Mouse (Mus musculus) liver, postnatal 0 days (tissue): Measurements from ENCODE around the gene Ttc39b. TPM values are rescaled to one million over a fixed set of nuclear protein-coding genes. Genes with fewer than 3 reads are reported as not detected.

Source experiments
- ATAC-seq: fragments of 200-750 bp; cut with Nextera tagmentation; 2 replicates; pipeline ENCODE4 v1.8.0; 2017; ENCODE audit warnings: mild to moderate bottlenecking, moderate library complexity
- DNase-seq: peaks from one replicate; pipeline ENCODE4 v3.0.0-alpha.2; 2016
- H3K27ac ChIP-seq: fragments of 300-500 bp; sonication (generic); 2 replicates; pipeline ENCODE4 v1.5.1; 2014; ENCODE audit warnings: antibody characterized with exemption, moderate library complexity, mild to moderate bottlenecking, low read depth
- H3K27me3 ChIP-seq: fragments of 300-500 bp; sonication (generic); 2 replicates; pipeline ENCODE4 v1.6.1; 2014; ENCODE audit warnings: low read length, control low read depth, mixed read lengths; ENCODE audit not compliant: insufficient read depth
- H3K36me3 ChIP-seq: fragments of 300-500 bp; sonication (generic); replicated peaks from 2 replicates; pipeline ENCODE4 v1.6.1; 2014; ENCODE audit warnings: mild to moderate bottlenecking, control low read depth, low read length, moderate library complexity, mixed read lengths; ENCODE audit not compliant: insufficient read depth
- H3K4me1 ChIP-seq: fragments of 300-500 bp; sonication (generic); 2 replicates; pipeline ENCODE4 v1.6.1; 2014; ENCODE audit warnings: antibody characterized with exemption, mild to moderate bottlenecking, control low read depth; ENCODE audit not compliant: insufficient read depth
- H3K4me2 ChIP-seq: fragments of 300-500 bp; sonication (generic); 2 replicates; pipeline ENCODE4 v1.6.1; 2014; ENCODE audit warnings: low read depth, mild to moderate bottlenecking, low read length, moderate library complexity, mixed read lengths
- H3K4me3 ChIP-seq: fragments of 300-500 bp; sonication (generic); 2 replicates; pipeline ENCODE4 v1.5.1; 2014; ENCODE audit warnings: low read depth, low read length
- H3K9ac ChIP-seq: fragments of 300-500 bp; sonication (generic); replicated peaks from 2 replicates; pipeline ENCODE4 v1.6.1; 2014; ENCODE audit warnings: mild to moderate bottlenecking, moderate library complexity
- H3K9me3 ChIP-seq: fragments of 300-500 bp; sonication (generic); 2 replicates; pipeline ENCODE4 v1.6.1; 2016; ENCODE audit warnings: mild to moderate bottlenecking, control low read depth, low read length, mixed read lengths
- CTCF ChIP-seq: sonication (generic); IDR thresholded peaks from 2 replicates; pipeline ENCODE4 v1.5.1; 2016; ENCODE audit warnings: antibody characterized with exemption, low read depth
- EP300 ChIP-seq: IDR thresholded peaks from 2 replicates; pipeline ENCODE4 v1.6.1; 2016; ENCODE audit warnings: antibody characterized with exemption, low read depth, mild to moderate bottlenecking
- WGBS: fragments of 180-500 bp; shearing (Covaris S2); extraction: QIAGEN DNeasy Blood & Tissue Kit; methylation state at CpG from one replicate; pipeline ENCODE4 v1.1.7; 2014; ENCODE audit not compliant: insufficient replicate concordance; 5-methylcytosine and 5-hydroxymethylcytosine counted together
- polyA plus RNA-seq: library from polyadenylated mRNA; unstranded; fragments of >200 nt; fragmentation: Nextera tagmentation; extraction: Ambion mirVana; gene quantifications from 2 replicates; pipeline ENCODE4 v1.2.1, GENCODE M21; 2015

The Ttc39b gene
- polyA plus RNA-seq, 1 experiment from 2014 or later, result 3.0 TPM

DNA sequence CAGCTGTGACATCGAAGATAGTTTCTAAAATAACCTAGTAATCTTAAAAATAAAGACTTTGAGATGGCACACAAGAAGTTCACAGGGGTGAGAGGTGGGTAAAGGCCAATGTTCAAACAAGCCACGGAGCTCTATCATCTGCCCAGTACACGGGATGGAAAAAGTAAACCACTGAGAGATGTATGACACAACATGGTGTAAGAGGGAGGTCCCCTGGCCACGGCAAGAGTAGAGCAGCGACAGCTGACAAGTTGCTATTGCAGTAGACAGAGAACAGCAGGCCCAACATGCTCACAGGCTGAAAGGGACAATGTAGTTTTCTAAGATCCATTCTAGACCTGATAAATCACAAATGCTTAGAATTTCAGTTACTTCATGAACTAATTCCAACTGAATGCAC, 100.9 kb downstream of the Ttc39b start:
- DNase-seq, result no peak

DNA sequence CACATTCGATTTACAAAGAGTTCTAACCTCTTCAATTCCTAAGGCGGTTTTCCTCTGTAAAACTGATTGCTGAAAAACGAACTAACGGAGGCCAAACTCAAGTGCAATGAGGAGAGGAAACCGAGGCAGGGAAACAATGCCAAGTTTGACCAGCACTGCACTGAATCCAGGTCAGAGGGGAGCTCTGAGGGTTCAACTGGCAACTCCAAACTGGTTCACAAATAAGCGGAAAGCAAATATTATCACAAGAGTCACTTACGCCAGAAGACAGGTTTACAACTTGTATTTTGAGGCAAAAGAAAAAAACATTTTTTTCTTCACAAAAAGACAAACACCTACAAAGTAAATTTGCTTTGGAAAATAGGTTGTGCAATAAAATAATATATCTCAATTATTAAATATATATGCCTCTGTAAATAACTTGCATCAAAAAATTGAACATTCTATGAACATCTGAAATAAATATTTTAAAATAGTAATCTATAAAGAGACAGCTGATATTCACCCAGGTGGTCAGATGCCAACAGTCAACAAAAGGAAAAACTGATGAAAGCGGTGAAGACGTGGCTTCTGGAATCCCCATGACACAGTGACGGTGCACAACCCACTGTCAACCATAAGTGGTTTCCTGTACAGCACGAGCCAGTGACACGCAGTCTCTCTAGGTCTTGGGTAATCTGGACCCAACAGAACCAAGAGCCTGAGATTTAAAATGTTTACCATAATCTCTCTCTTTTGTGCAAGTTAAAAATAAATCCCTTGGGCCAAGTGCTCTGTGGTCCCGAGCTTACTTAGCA, 103.1 kb downstream of the Ttc39b start:
- Histone ChIP-seq H3K27me3 (no peaks in the 10 kb centered on the region), H3K4me3 (no peak overlapping the region), H3K27ac (no peak overlapping the region), H3K4me2 (no peak overlapping the region), H3K9ac (no peak overlapping the region), H3K36me3 (no peaks in the 10 kb centered on the region), H3K9me3 (no peaks in the 10 kb centered on the region), H3K4me1 (no peaks in the 10 kb centered on the region)
- DNase-seq (no peak), ATAC-seq (no peak)
- 58% methylated on average over 13 of the region's 13 CpGs for WGBS
- TF ChIP-seq EP300 (no peak), CTCF (no peak)

More for the DNA sequence above, 100.9 kb downstream of the Ttc39b start:
- TF ChIP-seq CTCF (no peak), EP300 (no peak)
- ATAC-seq, result no peak
- no peaks in the 10 kb centered on the region for H3K36me3 ChIP-seq
- H3K27ac ChIP-seq, result no peak overlapping the region
- H3K27me3 ChIP-seq, result no peaks in the 10 kb centered on the region
- H3K9ac ChIP-seq, result no peak overlapping the region
- 60% methylated on average over 5 of the region's 5 CpGs for WGBS
- H3K9me3 ChIP-seq, result no peaks in the 10 kb centered on the region
- H3K4me2 ChIP-seq, result no peak overlapping the region
- no peaks in the 10 kb centered on the region for H3K4me1 ChIP-seq
- no peak overlapping the region for H3K4me3 ChIP-seq

DNA sequence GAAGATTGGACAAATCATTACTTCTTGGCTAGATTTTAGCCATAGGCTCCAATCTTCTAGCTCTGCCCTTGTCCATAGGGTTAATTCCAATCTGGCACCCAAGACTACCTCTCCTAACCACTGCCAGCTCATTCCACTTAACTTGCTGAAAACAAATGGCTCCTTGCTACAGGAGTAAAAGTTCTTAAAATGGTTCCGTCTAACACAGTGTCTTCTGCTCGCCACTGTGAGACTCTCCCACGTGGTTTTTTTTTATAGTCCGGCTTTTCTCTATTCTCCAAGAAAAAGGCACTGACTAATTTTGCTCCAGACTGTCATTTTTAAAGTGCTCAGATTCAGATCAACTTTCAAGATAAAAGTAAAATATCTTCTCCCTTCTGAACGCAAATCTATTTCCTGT, 104.8 kb downstream of the Ttc39b start:
- no peak overlapping the region for H3K9ac ChIP-seq
- H3K4me1 ChIP-seq, result no peaks in the 10 kb centered on the region
- ATAC-seq, result no peak
- H3K4me3 ChIP-seq, result no peak overlapping the region
- no peaks in the 10 kb centered on the region for H3K9me3 ChIP-seq
- H3K36me3 ChIP-seq, result no peaks in the 10 kb centered on the region
- H3K4me2 ChIP-seq, result no peak overlapping the region
- TF ChIP-seq CTCF, result no peak
- TF ChIP-seq EP300, result no peak
- no peak for DNase-seq
- no peak overlapping the region for H3K27ac ChIP-seq
- H3K27me3 ChIP-seq, result no peaks in the 10 kb centered on the region
- 69% methylated on average over 5 of the region's 5 CpGs for WGBS

DNA sequence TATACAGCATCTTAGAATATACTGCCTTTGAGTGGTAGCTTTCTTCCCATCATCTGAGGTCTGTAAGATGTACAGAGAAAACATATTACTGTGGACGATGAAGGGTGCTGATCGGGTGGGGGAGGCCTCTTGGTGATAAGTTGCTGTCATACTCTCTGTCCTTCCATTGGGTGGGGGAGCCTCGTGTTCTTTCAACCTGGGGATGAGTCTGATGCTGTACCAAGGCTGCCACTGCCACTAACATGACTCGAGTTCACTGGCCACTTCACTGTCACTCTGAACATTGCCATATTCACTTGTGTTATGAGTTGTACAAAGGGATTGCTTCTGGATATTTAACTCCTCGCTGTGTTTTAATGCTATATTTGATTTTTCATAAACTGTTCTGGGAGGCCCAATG, 106.9 kb downstream of the Ttc39b start:
- WGBS, result 70% methylated on average over 5 of the region's 5 CpGs
- no peaks in the 10 kb centered on the region for H3K4me1 ChIP-seq

DNA sequence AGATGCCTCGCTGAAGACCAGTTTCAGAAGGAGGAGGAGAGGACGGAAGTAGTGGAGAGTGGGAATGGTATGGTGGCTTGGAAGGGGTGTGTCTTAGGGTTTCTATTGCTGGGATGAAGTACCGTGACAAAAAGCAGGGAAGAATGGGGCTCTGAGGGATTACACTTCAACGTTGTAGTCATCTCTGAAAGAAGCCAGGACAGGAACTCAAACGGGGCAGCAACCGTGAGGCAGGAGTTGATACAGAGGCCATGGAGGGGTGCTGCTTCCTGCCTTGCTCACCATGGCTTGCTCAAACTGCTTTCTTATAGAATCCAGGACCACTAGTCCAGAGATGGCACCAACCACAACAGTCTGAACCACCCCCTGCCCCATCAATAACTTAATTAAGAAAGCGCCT, 107.7 kb downstream of the Ttc39b start:
- Histone ChIP-seq H3K36me3 (no peaks in the 10 kb centered on the region), H3K27ac (no peak overlapping the region), H3K4me3 (no peak overlapping the region), H3K27me3 (no peaks in the 10 kb centered on the region), H3K9ac (no peak overlapping the region), H3K4me2 (no peak overlapping the region), H3K9me3 (no peaks in the 10 kb centered on the region), H3K4me1 (no peaks in the 10 kb centered on the region)
- TF ChIP-seq EP300, result no peak
- TF ChIP-seq CTCF, result no peak
- no peak for ATAC-seq
- no peak for DNase-seq
- 73% methylated on average over 7 of the region's 7 CpGs for WGBS

More for the DNA sequence above, 106.9 kb downstream of the Ttc39b start:
- no peaks in the 10 kb centered on the region for H3K9me3 ChIP-seq
- DNase-seq (no peak), ATAC-seq (no peak)
- no peak overlapping the region for H3K4me3 ChIP-seq
- no peak overlapping the region for H3K27ac ChIP-seq
- TF ChIP-seq CTCF, result no peak
- TF ChIP-seq EP300, result no peak
- no peaks in the 10 kb centered on the region for H3K36me3 ChIP-seq
- no peak overlapping the region for H3K9ac ChIP-seq
- H3K4me2 ChIP-seq, result no peak overlapping the region
- no peaks in the 10 kb centered on the region for H3K27me3 ChIP-seq

DNA sequence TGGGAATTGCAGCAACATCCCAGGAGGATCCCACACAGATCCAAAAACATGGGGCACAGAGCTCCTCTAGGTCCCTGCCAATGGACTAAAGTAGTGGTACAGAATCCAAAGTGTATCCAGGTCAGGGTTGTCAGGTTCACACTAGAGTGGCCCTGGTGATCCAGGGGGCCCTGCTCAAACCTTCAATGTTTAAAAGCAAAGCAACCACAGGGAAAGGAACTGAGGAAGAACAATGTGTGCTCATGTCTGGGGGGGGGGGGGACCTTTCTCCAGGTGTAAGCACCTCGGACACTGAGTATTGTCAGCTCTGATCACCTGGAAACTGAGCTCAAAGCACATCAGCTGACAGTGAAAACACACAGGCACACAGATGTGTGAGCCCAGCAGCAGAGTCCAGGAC, 108.3 kb downstream of the Ttc39b start:
- no peaks in the 10 kb centered on the region for H3K4me1 ChIP-seq
- no peak overlapping the region for H3K4me2 ChIP-seq
- no peaks in the 10 kb centered on the region for H3K27me3 ChIP-seq
- TF ChIP-seq CTCF (no peak), EP300 (no peak)
- H3K9ac ChIP-seq, result no peak overlapping the region
- ATAC-seq, result no peak
- no peak overlapping the region for H3K4me3 ChIP-seq
- no peak for DNase-seq
- no peak overlapping the region for H3K27ac ChIP-seq
- H3K36me3 ChIP-seq, result no peaks in the 10 kb centered on the region
- 63% methylated on average over 1 of the region's 1 CpGs for WGBS
- no peaks in the 10 kb centered on the region for H3K9me3 ChIP-seq
